Mouse (Mus musculus) embryonic fibroblast, embryonic 13.5 days (primary cell): ENCODE results near the gene Mylk3.

Source experiments
- CTCF ChIP-seq: IDR thresholded peaks from 2 replicates; pipeline ENCODE4 v1.5.1; 2011; ENCODE audit warnings: mild to moderate bottlenecking, control low read depth, low read length, moderate library complexity, borderline replicate concordance; ENCODE audit not compliant: insufficient read depth
- POLR2A ChIP-seq: IDR thresholded peaks from 2 replicates; pipeline ENCODE4 v1.6.1; 2011; ENCODE audit warnings: low read depth, mild to moderate bottlenecking, control low read depth, low read length, moderate library complexity

GRCm38 (mm10) chr8:85327036-85327435 lies 59.1 kb downstream of the Mylk3 start:
- TF ChIP-seq POLR2A (no peak), CTCF (no peak)
